Mouse (Mus musculus) liver, adult 2 months (tissue): ENCODE measurements around the gene Ctsz. TPM values are rescaled to one million over a fixed set of nuclear protein-coding genes. Genes with fewer than 3 reads are reported as not detected.

Experiments used
- DNase-seq: peaks from one replicate; pipeline ENCODE4 v3.0.0-alpha.2; 2011; ENCODE audit warnings: low read depth, low spot score; ENCODE audit errors: extremely low read depth
- H3K27ac ChIP-seq: fragments of 200-500 bp; replicated peaks from 2 replicates; pipeline ENCODE4 v1.5.1; 2012; ENCODE audit warnings: low read depth, mild to moderate bottlenecking, control low read depth, inconsistent platforms, low read length; ENCODE audit not compliant: insufficient read depth
- H3K27me3 ChIP-seq: fragments of 200-500 bp; 2 replicates; pipeline ENCODE4 v1.6.1; 2012; ENCODE audit warnings: mild to moderate bottlenecking, moderate library complexity, low read length, inconsistent platforms; ENCODE audit not compliant: control insufficient read depth, insufficient read depth
- H3K36me3 ChIP-seq: fragments of 200-500 bp; 2 replicates; pipeline ENCODE4 v1.6.1; 2012; ENCODE audit warnings: low read length, inconsistent platforms; ENCODE audit not compliant: control insufficient read depth, insufficient read depth
- H3K4me1 ChIP-seq: fragments of 200-500 bp; 2 replicates; pipeline ENCODE4 v1.6.1; 2011; ENCODE audit warnings: low read length; ENCODE audit not compliant: control insufficient read depth, insufficient read depth
- H3K4me3 ChIP-seq: fragments of 200-500 bp; 2 replicates; pipeline ENCODE4 v1.5.1; 2011; ENCODE audit warnings: low read depth, mild to moderate bottlenecking, control low read depth, low read length, moderate library complexity; ENCODE audit not compliant: insufficient read depth
- H3K79me2 ChIP-seq: fragments of 200-500 bp; 2 replicates; pipeline ENCODE4 v1.6.1; 2012; ENCODE audit warnings: inconsistent platforms, mild to moderate bottlenecking, low read length, moderate library complexity; ENCODE audit not compliant: control insufficient read depth, insufficient read depth
- H3K9ac ChIP-seq: fragments of 200-500 bp; 2 replicates; pipeline ENCODE4 v1.6.1; 2012; ENCODE audit warnings: low read depth, mild to moderate bottlenecking, control low read depth, inconsistent platforms, low read length
- CTCF ChIP-seq: fragments of 200-500 bp; IDR thresholded peaks from 2 replicates; pipeline ENCODE4 v1.5.1; 2011; ENCODE audit warnings: low read depth, low read length, control low read depth
- POLR2A ChIP-seq: fragments of 200-500 bp; IDR thresholded peaks from 2 replicates; pipeline ENCODE4 v1.6.1; 2011; ENCODE audit warnings: low read length, control low read depth; ENCODE audit not compliant: insufficient read depth; ENCODE audit errors: extremely low read depth
- WGBS: fragments of 180-500 bp; shearing (Covaris S2); methylation state at CpG from one replicate; pipeline ENCODE4 v1.1.7; 2018; 5-methylcytosine and 5-hydroxymethylcytosine counted together
- polyA plus RNA-seq: library from polyadenylated mRNA; depleted of rRNA; stranded (reverse); fragments of >200 nt; gene quantifications from 2 replicates; pipeline ENCODE4 v1.2.3, GENCODE M21; 2012; rRNA removed
- total RNA-seq: library from RNA; depleted of rRNA; stranded (reverse); fragments of >200 nt; gene quantifications from 2 replicates; pipeline ENCODE4 v1.2.3, GENCODE M21; 2014; rRNA removed

The Ctsz gene
- total RNA-seq (235 and 279 TPM in 2 replicates), polyA plus RNA-seq (308 and 389 TPM in 2 replicates)

DNA sequence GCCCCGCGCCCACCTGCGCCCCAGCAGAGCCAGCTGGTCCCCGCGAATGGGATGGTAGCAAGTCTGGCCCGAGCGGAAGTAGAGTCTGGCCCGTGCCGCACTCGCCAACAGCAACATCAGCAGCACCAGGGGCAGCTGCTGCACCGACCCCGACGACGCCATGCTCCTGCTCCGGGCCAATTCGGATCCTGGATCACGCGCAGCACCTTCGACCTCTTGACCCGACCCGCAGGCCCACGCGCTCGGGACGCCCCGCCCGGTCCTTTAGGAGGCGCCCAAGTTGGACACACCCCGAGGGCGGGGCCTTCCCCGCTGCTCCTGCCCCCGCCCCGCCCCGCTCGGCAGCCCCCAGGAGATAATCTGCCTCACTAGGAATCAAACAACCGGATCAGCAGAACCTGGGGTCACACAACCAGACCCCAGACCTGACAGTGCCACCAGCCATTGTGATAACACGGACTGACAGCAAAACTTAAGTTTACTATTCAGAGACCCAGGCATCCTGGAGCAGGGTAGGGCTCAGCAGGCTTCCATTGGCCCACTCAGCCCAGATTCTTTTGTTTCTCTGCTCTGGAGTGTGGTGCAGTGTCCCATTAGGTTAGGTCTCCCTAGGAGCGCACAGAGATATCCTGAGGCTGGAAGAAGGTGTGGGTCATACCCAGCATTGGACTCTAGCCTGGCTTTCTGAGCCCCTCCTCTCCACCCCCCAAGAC, at the start of gene Ctsz:
TSS of gene Ctsz (minus strand) at position 303 of the 713 bp plus-strand sequence.
- Histone ChIP-seq H3K9ac (peak within 1 kb of the TSS; percentile 81), H3K27me3 (no peaks in the 10 kb centered on the region), H3K27ac (peak within 1 kb of the TSS; percentile 76), H3K79me2 (peaks cover 15% of the 10 kb centered on the region), H3K36me3 (no peaks in the 10 kb centered on the region), H3K4me3 (peak within 1 kb of the TSS; percentile 68), H3K4me1 (peaks cover 11% of the 10 kb centered on the region)
- TF ChIP-seq CTCF = no peak
- peak; percentile 72 for TF ChIP-seq POLR2A
- DNase-seq = peak; percentile 66
- WGBS = 2% methylated on average over 38 of the region's 38 CpGs

GRCm38 (mm10) chr2:174487005-174487404, 48.2 kb upstream of the Ctsz start:
- no peak for DNase-seq
- Histone ChIP-seq H3K9ac (no peak overlapping the region), H3K36me3 (no peaks in the 10 kb centered on the region), H3K4me3 (no peak overlapping the region), H3K79me2 (no peaks in the 10 kb centered on the region), H3K27ac (no peak overlapping the region), H3K4me1 (peaks cover 3% of the 10 kb centered on the region; the same call in 1 of the 2 replicates), H3K27me3 (no peaks in the 10 kb centered on the region)
- no peak for TF ChIP-seq CTCF
- no peak for TF ChIP-seq POLR2A
- WGBS = 49% methylated on average over 5 of the region's 5 CpGs

GRCm38 (mm10) chr2:174478746-174479145, 39.9 kb upstream of the Ctsz start:
- DNase-seq = no peak
- H3K9ac ChIP-seq = no peak overlapping the region
- H3K4me1 ChIP-seq = no peaks in the 10 kb centered on the region
- 84% methylated on average over 5 of the region's 5 CpGs for WGBS
- no peaks in the 10 kb centered on the region for H3K36me3 ChIP-seq
- H3K4me3 ChIP-seq = no peak overlapping the region
- H3K27ac ChIP-seq = no peak overlapping the region
- H3K27me3 ChIP-seq = no peaks in the 10 kb centered on the region
- H3K79me2 ChIP-seq = no peaks in the 10 kb centered on the region
- TF ChIP-seq POLR2A (no peak), CTCF (no peak)

- Histone ChIP-seq H3K9ac (no peak overlapping the region), H3K4me3 (no peak overlapping the region)
- WGBS = 83% methylated on average over 3 of the region's 3 CpGs
These were observed 38.9 kb upstream of the Ctsz start for GRCm38 (mm10) chr2:174477543-174478319.

DNA sequence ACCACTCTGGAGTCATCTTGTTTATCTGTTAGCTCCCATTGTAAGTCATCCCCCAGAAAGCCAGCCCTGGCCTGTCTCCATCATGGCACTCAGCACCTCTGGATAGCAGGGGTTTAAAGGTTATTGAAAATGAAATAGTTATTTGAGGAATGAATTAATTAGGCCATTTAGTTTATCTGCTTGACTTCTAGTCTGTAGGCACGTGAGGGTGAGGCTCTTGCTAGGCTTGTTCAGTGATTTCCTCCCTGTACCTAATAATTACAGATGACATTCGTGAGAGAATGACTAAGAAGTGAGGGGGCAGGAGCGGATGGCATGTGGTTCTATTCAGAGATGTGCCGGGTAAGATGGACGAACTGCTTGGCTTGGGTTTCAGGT, 34.7 kb upstream of the Ctsz start:
- H3K36me3 ChIP-seq = peaks cover 9% of the 10 kb centered on the region
- 85% methylated on average over 5 of the region's 5 CpGs for WGBS
- DNase-seq = no peak
- no peak overlapping the region for H3K4me3 ChIP-seq
- H3K27ac ChIP-seq = no peak overlapping the region
- H3K79me2 ChIP-seq = peaks cover 13% of the 10 kb centered on the region; the same call in 1 of the 2 replicates
- H3K9ac ChIP-seq = no peak overlapping the region
- H3K27me3 ChIP-seq = no peaks in the 10 kb centered on the region
- no peak for TF ChIP-seq POLR2A
- no peak for TF ChIP-seq CTCF
- H3K4me1 ChIP-seq = peaks cover 3% of the 10 kb centered on the region

More at GRCm38 (mm10) chr2:174477543-174478319, 38.9 kb upstream of the Ctsz start:
- no peak for TF ChIP-seq CTCF
- no peak for TF ChIP-seq POLR2A
- Histone ChIP-seq H3K79me2 (no peaks in the 10 kb centered on the region), H3K4me1 (no peaks in the 10 kb centered on the region), H3K27ac (no peak overlapping the region), H3K27me3 (no peaks in the 10 kb centered on the region), H3K36me3 (no peaks in the 10 kb centered on the region)
- no peak for DNase-seq
